Mouse (Mus musculus): ENCODE results near the gene Abhd17c. TPM values are rescaled to one million over a fixed set of nuclear protein-coding genes. Genes with fewer than 3 reads are reported as not detected.

Abhd17c gene
- polyA plus RNA-seq, 1 experiment from 2014 or later, result 15.6 TPM

- ATAC-seq, result no peak
- Histone ChIP-seq H3K36me3 (ENCODE audit: poor library complexity, severe bottlenecking) (no peaks in the 10 kb centered on the region), H3K9ac (no peak overlapping the region), H3K27me3 (no peaks in the 10 kb centered on the region), H3K4me1 (no peaks in the 10 kb centered on the region), H3K4me2 (no peak overlapping the region), H3K9me3 (replicated peaks) (no peaks in the 10 kb centered on the region), H3K27ac (no peak overlapping the region), H3K4me3 (no peak overlapping the region)
- 78% methylated on average over 1 of the region's 1 CpGs for WGBS
These were observed 19.6 kb upstream of the Abhd17c start for GRCm38 (mm10) chr7:84171177-84171787.

GRCm38 (mm10) chr7:84168355-84168754 is 16.7 kb upstream of the Abhd17c start:
- no peak for ATAC-seq
- no peaks in the 10 kb centered on the region for H3K4me1 ChIP-seq
- no peak overlapping the region for H3K4me3 ChIP-seq
- no peak overlapping the region for H3K4me2 ChIP-seq
- no peak overlapping the region for H3K9ac ChIP-seq
- H3K27me3 ChIP-seq, result no peaks in the 10 kb centered on the region
- no peak overlapping the region for H3K27ac ChIP-seq
- WGBS, result 88% methylated on average over 2 of the region's 2 CpGs
- no peaks in the 10 kb centered on the region for H3K9me3 ChIP-seq (replicated peaks)
- H3K36me3 ChIP-seq (ENCODE audit: poor library complexity, severe bottlenecking), result no peaks in the 10 kb centered on the region

GRCm38 (mm10) chr7:84166721-84167419 is 15.2 kb upstream of the Abhd17c start:
- 87% methylated on average over 4 of the region's 4 CpGs for WGBS
- no peaks in the 10 kb centered on the region for H3K27me3 ChIP-seq
- no peak overlapping the region for H3K9ac ChIP-seq
- H3K9me3 ChIP-seq (replicated peaks), result no peaks in the 10 kb centered on the region
- ATAC-seq, result no peak
- no peaks in the 10 kb centered on the region for H3K36me3 ChIP-seq (ENCODE audit: poor library complexity, severe bottlenecking)
- H3K4me1 ChIP-seq, result no peaks in the 10 kb centered on the region
- H3K4me3 ChIP-seq, result no peak overlapping the region
- H3K4me2 ChIP-seq, result no peak overlapping the region
- no peak overlapping the region for H3K27ac ChIP-seq

GRCm38 (mm10) chr7:84166007-84166406 is 14.3 kb upstream of the Abhd17c start:
- Histone ChIP-seq H3K9me3 (replicated peaks) (no peaks in the 10 kb centered on the region), H3K36me3 (ENCODE audit: poor library complexity, severe bottlenecking) (no peaks in the 10 kb centered on the region), H3K27ac (no peak overlapping the region), H3K9ac (no peak overlapping the region), H3K4me3 (no peak overlapping the region), H3K27me3 (no peaks in the 10 kb centered on the region), H3K4me2 (no peak overlapping the region), H3K4me1 (no peaks in the 10 kb centered on the region)
- 79% methylated on average over 1 of the region's 1 CpGs for WGBS
- ATAC-seq, result no peak

- no peak overlapping the region for H3K4me2 ChIP-seq
- no peaks in the 10 kb centered on the region for H3K36me3 ChIP-seq (ENCODE audit: poor library complexity, severe bottlenecking)
- no peaks in the 10 kb centered on the region for H3K4me1 ChIP-seq
- no peak for ATAC-seq
- H3K9ac ChIP-seq, result no peak overlapping the region
- no peak overlapping the region for H3K27ac ChIP-seq
- H3K4me3 ChIP-seq, result no peak overlapping the region
- 60% methylated on average over 3 of the region's 3 CpGs for WGBS
- H3K27me3 ChIP-seq, result no peaks in the 10 kb centered on the region
- no peaks in the 10 kb centered on the region for H3K9me3 ChIP-seq (replicated peaks)
These were observed 13.6 kb upstream of the Abhd17c start for GRCm38 (mm10) chr7:84165288-84165687.

GRCm38 (mm10) chr7:84164880-84165279 is 13.2 kb upstream of the Abhd17c start:
- H3K9ac ChIP-seq, result no peak overlapping the region
- WGBS, result 93% methylated on average over 4 of the region's 4 CpGs

GRCm38 (mm10) chr7:84164419-84164818 is 12.7 kb upstream of the Abhd17c start:
- WGBS, result 83% methylated on average over 2 of the region's 2 CpGs
- H3K4me3 ChIP-seq, result no peak overlapping the region
- no peak overlapping the region for H3K27ac ChIP-seq
- no peaks in the 10 kb centered on the region for H3K4me1 ChIP-seq
- H3K9me3 ChIP-seq (replicated peaks), result no peaks in the 10 kb centered on the region
- H3K36me3 ChIP-seq (ENCODE audit: poor library complexity, severe bottlenecking), result no peaks in the 10 kb centered on the region
- H3K4me2 ChIP-seq, result no peak overlapping the region
- ATAC-seq, result no peak
- no peak overlapping the region for H3K9ac ChIP-seq
- no peaks in the 10 kb centered on the region for H3K27me3 ChIP-seq

More at GRCm38 (mm10) chr7:84164880-84165279, 13.2 kb upstream of the Abhd17c start:
- no peaks in the 10 kb centered on the region for H3K27me3 ChIP-seq
- no peak overlapping the region for H3K4me3 ChIP-seq
- no peak for ATAC-seq
- no peaks in the 10 kb centered on the region for H3K36me3 ChIP-seq (ENCODE audit: poor library complexity, severe bottlenecking)
- no peaks in the 10 kb centered on the region for H3K9me3 ChIP-seq (replicated peaks)
- no peak overlapping the region for H3K4me2 ChIP-seq
- H3K27ac ChIP-seq, result no peak overlapping the region
- H3K4me1 ChIP-seq, result no peaks in the 10 kb centered on the region

- no peak overlapping the region for H3K4me2 ChIP-seq
- H3K27me3 ChIP-seq, result no peaks in the 10 kb centered on the region
- no peak for ATAC-seq
- 82% methylated on average over 4 of the region's 4 CpGs for WGBS
- H3K9ac ChIP-seq, result no peak overlapping the region
- H3K4me1 ChIP-seq, result no peaks in the 10 kb centered on the region
- no peaks in the 10 kb centered on the region for H3K9me3 ChIP-seq (replicated peaks)
- no peak overlapping the region for H3K27ac ChIP-seq
- H3K36me3 ChIP-seq (ENCODE audit: poor library complexity, severe bottlenecking), result no peaks in the 10 kb centered on the region
- H3K4me3 ChIP-seq, result no peak overlapping the region
These were observed 11.9 kb upstream of the Abhd17c start for GRCm38 (mm10) chr7:84163585-84163984.

- Histone ChIP-seq H3K4me1 (no peaks in the 10 kb centered on the region), H3K36me3 (ENCODE audit: poor library complexity, severe bottlenecking) (no peaks in the 10 kb centered on the region), H3K27me3 (no peaks in the 10 kb centered on the region), H3K9me3 (replicated peaks) (no peaks in the 10 kb centered on the region), H3K27ac (no peak overlapping the region), H3K4me3 (no peak overlapping the region), H3K4me2 (no peak overlapping the region), H3K9ac (no peak overlapping the region)
- ATAC-seq, result no peak
- 80% methylated on average over 2 of the region's 2 CpGs for WGBS
These were observed 7.7 kb upstream of the Abhd17c start for GRCm38 (mm10) chr7:84159414-84159813.

GRCm38 (mm10) chr7:84153821-84154220 is 2.1 kb upstream of the Abhd17c start:
- Histone ChIP-seq H3K27me3 (no peaks in the 10 kb centered on the region), H3K4me3 (no peak overlapping the region), H3K4me2 (no peak overlapping the region), H3K27ac (no peak overlapping the region), H3K4me1 (peaks cover 22% of the 10 kb centered on the region), H3K36me3 (ENCODE audit: poor library complexity, severe bottlenecking) (no peaks in the 10 kb centered on the region), H3K9ac (no peak overlapping the region), H3K9me3 (replicated peaks) (no peaks in the 10 kb centered on the region)
- WGBS, result 87% methylated on average over 4 of the region's 4 CpGs
- ATAC-seq, result no peak

- no peak for ATAC-seq
- H3K4me1 ChIP-seq, result peaks cover 32% of the 10 kb centered on the region
- 77% methylated on average over 4 of the region's 4 CpGs for WGBS
- H3K27ac ChIP-seq, result no peak overlapping the region
- H3K9me3 ChIP-seq (replicated peaks), result no peaks in the 10 kb centered on the region
- H3K4me2 ChIP-seq, result peak overlapping the region; percentile 95
- no peaks in the 10 kb centered on the region for H3K27me3 ChIP-seq
- no peaks in the 10 kb centered on the region for H3K36me3 ChIP-seq (ENCODE audit: poor library complexity, severe bottlenecking)
- H3K4me3 ChIP-seq, result 0 out of 2 replicates have a peak overlapping the region, but pooled peaks have one; percentile 81
- no peak overlapping the region for H3K9ac ChIP-seq
These were observed 1.1 kb upstream of the Abhd17c start for GRCm38 (mm10) chr7:84152821-84153220.

GRCm38 (mm10) chr7:84152374-84152773 is 681 bp upstream of the Abhd17c start:
- H3K27ac ChIP-seq, result no peak overlapping the region
- no peaks in the 10 kb centered on the region for H3K9me3 ChIP-seq (replicated peaks)
- H3K4me2 ChIP-seq, result peak overlapping the region; percentile 95
- H3K9ac ChIP-seq, result no peak overlapping the region
- 68% methylated on average over 6 of the region's 6 CpGs for whole genome bisulfite sequencing
- H3K4me3 ChIP-seq, result peak overlapping the region; percentile 81
- H3K36me3 ChIP-seq (ENCODE audit: poor library complexity, severe bottlenecking), result no peaks in the 10 kb centered on the region
- no peaks in the 10 kb centered on the region for H3K27me3 ChIP-seq
- H3K4me1 ChIP-seq, result peaks cover 37% of the 10 kb centered on the region
- peak; percentile 30 for ATAC-seq

GRCm38 (mm10) chr7:84151960-84152334 is 254 bp upstream of the Abhd17c start:
- Histone ChIP-seq H3K27me3 (no peaks in the 10 kb centered on the region), H3K27ac (peak overlapping the region; percentile 96), H3K36me3 (ENCODE audit: poor library complexity, severe bottlenecking) (no peaks in the 10 kb centered on the region), H3K4me1 (peaks cover 41% of the 10 kb centered on the region), H3K9ac (peak overlapping the region; percentile 94), H3K4me2 (peak overlapping the region; percentile 95), H3K9me3 (replicated peaks) (no peaks in the 10 kb centered on the region), H3K4me3 (peak overlapping the region; percentile 81)
- 0% methylated on average over 25 of the region's 55 CpGs for WGBS
- ATAC-seq, result peak; percentile 96
